Mouse (Mus musculus): ENCODE measurements around the gene Gm9999.

DNA sequence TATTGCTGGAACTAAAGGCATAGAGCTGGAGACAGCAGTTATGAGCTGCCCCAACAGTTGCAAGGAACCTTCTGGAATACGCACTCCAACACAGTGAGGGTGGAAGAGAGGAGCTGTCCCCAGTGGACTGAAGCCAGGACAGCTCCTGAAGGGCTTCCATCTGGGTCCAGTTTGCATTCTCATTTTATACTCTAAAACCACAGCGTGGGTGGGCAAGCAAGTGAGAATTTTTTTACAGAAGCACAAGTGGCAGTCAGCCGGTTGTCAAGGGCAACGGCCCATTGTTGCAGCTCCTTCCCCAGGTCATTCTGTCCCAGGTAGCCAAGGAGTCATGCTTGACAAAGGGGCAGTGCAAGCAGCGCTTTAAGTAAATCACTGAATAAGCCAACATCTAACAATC, 36.3 kb downstream of the Gm9999 start:
- TF ChIP-seq GATA1 (IDR thresholded peaks at IDR 0.05; ENCODE audit: low read length) (no peak), TAL1 (IDR thresholded peaks at IDR 0.05; ENCODE audit: low read length) (no peak)
